Mouse (Mus musculus) heart, embryonic 11.5 days (tissue): ENCODE data around the gene 2010300C02Rik. TPM values are rescaled to one million over a fixed set of nuclear protein-coding genes. Genes with fewer than 3 reads are reported as not detected.
"Not testable (repeated sequence)": the region's sequence is repeated elsewhere in the genome, so short reads cannot be mapped to it uniquely, and the experiment has no call there.

Experiments used
- ATAC-seq: fragments of 200-750 bp; cut with Nextera tagmentation; replicated peaks from 2 replicates; pipeline ENCODE4 v1.8.0; 2017; ENCODE audit warnings: moderate library complexity; ENCODE audit not compliant: insufficient number of reproducible peaks, low FRiP score, low TSS enrichment
- H3K27ac ChIP-seq: fragments of 300-500 bp; sonication (generic); 2 replicates; pipeline ENCODE4 v1.5.1; 2014; ENCODE audit warnings: mild to moderate bottlenecking, low read depth, low read length
- H3K27me3 ChIP-seq: fragments of 300-500 bp; sonication (generic); 2 replicates; pipeline ENCODE4 v1.6.1; 2014; ENCODE audit warnings: mild to moderate bottlenecking, low read length, mixed read lengths; ENCODE audit not compliant: control insufficient read depth, insufficient read depth
- H3K36me3 ChIP-seq: fragments of 300-500 bp; sonication (generic); 2 replicates; pipeline ENCODE4 v1.6.1; 2014; ENCODE audit warnings: mild to moderate bottlenecking, low read length, moderate library complexity, mixed read lengths; ENCODE audit not compliant: control insufficient read depth, insufficient read depth
- H3K4me1 ChIP-seq: fragments of 300-500 bp; sonication (generic); 2 replicates; pipeline ENCODE4 v1.6.1; 2014; ENCODE audit warnings: low read length; ENCODE audit not compliant: control insufficient read depth, insufficient read depth
- H3K4me2 ChIP-seq: fragments of 300-500 bp; sonication (generic); 2 replicates; pipeline ENCODE4 v1.6.1; 2014; ENCODE audit warnings: mild to moderate bottlenecking, moderate library complexity
- H3K4me3 ChIP-seq: fragments of 300-500 bp; sonication (generic); 2 replicates; pipeline ENCODE4 v1.5.1; 2014; ENCODE audit warnings: low read depth, low read length
- H3K9ac ChIP-seq: fragments of 300-500 bp; sonication (generic); 2 replicates; pipeline ENCODE4 v1.6.1; 2014; ENCODE audit warnings: mild to moderate bottlenecking, low read depth, low read length, moderate library complexity
- H3K9me3 ChIP-seq: fragments of 300-500 bp; sonication (generic); replicated peaks from 2 replicates; pipeline ENCODE4 v1.6.1; 2016; ENCODE audit warnings: low read length; ENCODE audit not compliant: control insufficient read depth
- WGBS: fragments of 180-500 bp; shearing (Covaris S2); extraction: QIAGEN DNeasy Blood & Tissue Kit; methylation state at CpG from one replicate; pipeline ENCODE4 v1.1.7; 2014; ENCODE audit not compliant: insufficient replicate concordance; 5-methylcytosine and 5-hydroxymethylcytosine counted together
- polyA plus RNA-seq: library from polyadenylated mRNA; unstranded; fragments of >200 nt; fragmentation: Nextera tagmentation; extraction: Ambion mirVana; gene quantifications from 2 replicates; pipeline ENCODE4 v1.2.1, GENCODE M21; 2014

2010300C02Rik gene
- polyA plus RNA-seq, 1 experiment from 2014 or later = 2.8 TPM

DNA sequence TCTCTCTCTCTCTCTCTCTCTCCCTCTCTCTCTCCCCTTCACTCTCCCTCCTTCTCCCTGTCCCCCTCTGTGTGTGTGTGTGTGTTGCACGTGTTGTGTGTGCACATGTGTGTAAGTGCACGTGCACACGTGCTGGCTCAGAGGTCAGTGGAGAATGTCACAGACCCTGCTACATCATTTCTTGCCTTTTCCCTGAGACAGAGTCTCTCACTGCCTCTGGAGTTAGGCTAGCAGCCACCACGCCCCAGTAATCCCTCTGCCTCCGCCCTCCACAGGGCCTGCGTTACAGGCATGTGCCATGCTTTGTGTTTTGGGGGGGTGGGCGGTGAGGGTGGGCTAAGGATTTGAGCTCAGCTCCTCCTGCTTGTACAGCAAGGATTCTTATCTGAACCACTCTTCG lies 118.4 kb downstream of the 2010300C02Rik start:
- no peak for ATAC-seq
- WGBS = 77% methylated on average over 8 of the region's 8 CpGs

DNA sequence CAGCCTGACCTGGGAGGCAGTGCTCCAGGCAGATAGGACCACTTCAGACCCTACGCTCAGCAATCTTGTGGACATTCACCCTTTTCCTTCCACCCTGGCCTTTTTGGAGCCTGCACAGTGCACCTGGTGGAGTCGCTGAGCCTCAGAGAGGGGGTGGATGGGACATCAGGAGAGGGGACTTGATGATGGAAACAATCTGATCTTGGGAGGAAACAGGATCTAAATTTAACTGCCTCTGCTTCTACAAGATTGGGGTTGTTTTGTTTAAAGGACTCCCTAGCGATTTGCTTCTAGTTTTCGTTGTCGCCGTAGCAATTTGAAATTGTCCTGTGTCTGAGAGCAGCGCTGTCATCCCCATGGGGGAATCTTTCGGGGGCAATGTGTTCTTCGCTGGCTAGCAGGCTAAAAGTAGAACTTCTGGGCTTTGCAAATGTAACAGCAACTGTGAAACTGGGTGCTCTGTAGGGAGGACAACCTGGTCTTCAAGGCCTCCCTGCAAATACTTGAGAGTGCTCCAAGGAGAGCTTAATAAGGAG lies 119.2 kb downstream of the 2010300C02Rik start:
- H3K27ac ChIP-seq = no peak overlapping the region
- H3K27me3 ChIP-seq = no peaks in the 10 kb centered on the region
- H3K4me3 ChIP-seq = no peak overlapping the region
- 59% methylated on average over 9 of the region's 9 CpGs for WGBS
- no peak for ATAC-seq
- H3K4me1 ChIP-seq = no peaks in the 10 kb centered on the region
- H3K9me3 ChIP-seq = no peaks in the 10 kb centered on the region
- no peak overlapping the region for H3K9ac ChIP-seq
- H3K36me3 ChIP-seq = no peaks in the 10 kb centered on the region
- no peak overlapping the region for H3K4me2 ChIP-seq

More for the DNA sequence above, 118.4 kb downstream of the 2010300C02Rik start:
- no peak overlapping the region for H3K4me2 ChIP-seq
- no peaks in the 10 kb centered on the region for H3K36me3 ChIP-seq
- H3K4me3 ChIP-seq = no peak overlapping the region
- H3K9me3 ChIP-seq = no peaks in the 10 kb centered on the region
- H3K27me3 ChIP-seq = no peaks in the 10 kb centered on the region
- H3K4me1 ChIP-seq = no peaks in the 10 kb centered on the region
- no peak overlapping the region for H3K9ac ChIP-seq
- no peak overlapping the region for H3K27ac ChIP-seq

DNA sequence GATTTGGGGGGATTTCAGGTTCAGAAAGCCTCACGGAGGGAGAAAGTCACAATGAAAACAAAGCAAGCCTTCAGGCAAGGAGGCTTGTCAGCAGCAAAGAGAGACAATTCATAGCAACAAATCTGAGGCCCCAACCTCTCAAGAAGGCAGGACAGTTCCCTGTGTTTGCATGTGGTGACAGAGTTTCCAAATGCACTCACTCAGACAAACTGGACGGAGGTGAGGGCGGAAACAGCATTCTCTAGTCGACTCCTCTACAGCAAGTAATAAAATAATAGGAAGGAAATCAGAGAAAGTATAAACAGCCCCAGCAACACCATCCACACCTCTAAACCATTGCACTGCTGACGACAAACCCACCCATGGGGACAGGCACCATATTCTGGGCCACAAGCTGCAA lies 120.9 kb downstream of the 2010300C02Rik start:
- no peaks in the 10 kb centered on the region for H3K9me3 ChIP-seq
- H3K36me3 ChIP-seq = no peaks in the 10 kb centered on the region
- no peak overlapping the region for H3K4me3 ChIP-seq
- H3K27me3 ChIP-seq = no peaks in the 10 kb centered on the region
- 66% methylated on average over 5 of the region's 5 CpGs for WGBS
- no peak overlapping the region for H3K9ac ChIP-seq
- ATAC-seq = no peak
- no peaks in the 10 kb centered on the region for H3K4me1 ChIP-seq
- H3K27ac ChIP-seq = no peak overlapping the region
- no peak overlapping the region for H3K4me2 ChIP-seq

DNA sequence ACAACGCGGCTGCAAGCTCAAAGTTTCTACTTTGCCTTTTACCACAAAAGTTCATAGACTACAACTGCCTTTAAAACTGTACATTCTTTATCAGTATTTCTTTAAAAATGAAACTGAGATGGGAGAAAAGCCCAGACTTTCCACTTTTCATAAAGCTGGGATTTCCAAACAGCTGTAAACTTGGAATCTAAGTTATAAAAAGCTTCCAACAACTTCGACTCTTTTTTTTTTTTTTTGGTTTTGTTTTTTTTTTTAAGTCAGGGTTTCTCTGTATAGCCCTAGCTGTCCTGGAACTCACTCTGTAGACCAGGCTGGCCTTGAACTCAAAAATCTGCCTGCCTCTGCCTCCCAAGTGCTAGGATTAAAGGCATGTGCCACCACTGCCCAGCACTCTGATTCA lies 125.1 kb downstream of the 2010300C02Rik start:
- not testable (repeated sequence) for H3K4me1 ChIP-seq, H3K27ac ChIP-seq, H3K9ac ChIP-seq, H3K27me3 ChIP-seq, ATAC-seq, H3K4me2 ChIP-seq, H3K36me3 ChIP-seq, H3K4me3 ChIP-seq, H3K9me3 ChIP-seq
- WGBS = 81% methylated on average over 3 of the region's 3 CpGs

DNA sequence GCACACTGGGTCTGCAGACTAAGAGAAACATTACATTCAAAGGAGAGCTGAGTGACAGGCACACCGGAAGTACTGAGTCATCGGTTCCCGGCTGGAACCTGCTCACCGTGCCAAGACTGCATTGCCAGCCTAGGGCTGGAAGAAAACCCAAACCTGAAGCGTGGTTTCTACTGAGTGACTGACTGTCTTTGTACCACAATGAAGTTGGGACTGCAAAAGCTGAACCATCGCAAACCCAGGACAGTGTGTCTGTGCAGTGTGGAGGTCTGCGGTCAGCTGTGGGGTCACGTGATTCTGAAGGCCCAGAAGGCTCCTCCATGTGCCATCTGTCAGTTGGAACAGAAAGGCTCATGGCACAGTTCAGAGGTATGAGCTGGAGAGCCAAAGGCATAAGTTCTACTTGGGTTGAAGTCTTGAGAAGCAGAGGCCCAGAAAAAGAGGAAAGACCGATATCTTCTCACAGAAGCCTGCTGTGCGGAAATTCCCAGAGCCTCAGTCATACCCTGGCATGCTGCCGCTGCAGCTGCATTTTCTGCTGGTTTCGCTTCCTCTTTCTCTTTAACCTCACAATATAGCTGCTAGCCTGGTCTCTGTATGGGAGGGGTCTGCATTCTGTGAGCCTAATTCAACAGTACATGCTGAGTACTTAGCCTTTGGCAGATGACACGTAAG lies 133.9 kb downstream of the 2010300C02Rik start:
- Histone ChIP-seq H3K9me3 (no peaks in the 10 kb centered on the region), H3K36me3 (no peaks in the 10 kb centered on the region), H3K9ac (no peak overlapping the region), H3K27ac (no peak overlapping the region), H3K4me3 (no peak overlapping the region), H3K4me1 (no peaks in the 10 kb centered on the region), H3K4me2 (no peak overlapping the region), H3K27me3 (no peaks in the 10 kb centered on the region)
- 71% methylated on average over 13 of the region's 13 CpGs for WGBS
- no peak for ATAC-seq

DNA sequence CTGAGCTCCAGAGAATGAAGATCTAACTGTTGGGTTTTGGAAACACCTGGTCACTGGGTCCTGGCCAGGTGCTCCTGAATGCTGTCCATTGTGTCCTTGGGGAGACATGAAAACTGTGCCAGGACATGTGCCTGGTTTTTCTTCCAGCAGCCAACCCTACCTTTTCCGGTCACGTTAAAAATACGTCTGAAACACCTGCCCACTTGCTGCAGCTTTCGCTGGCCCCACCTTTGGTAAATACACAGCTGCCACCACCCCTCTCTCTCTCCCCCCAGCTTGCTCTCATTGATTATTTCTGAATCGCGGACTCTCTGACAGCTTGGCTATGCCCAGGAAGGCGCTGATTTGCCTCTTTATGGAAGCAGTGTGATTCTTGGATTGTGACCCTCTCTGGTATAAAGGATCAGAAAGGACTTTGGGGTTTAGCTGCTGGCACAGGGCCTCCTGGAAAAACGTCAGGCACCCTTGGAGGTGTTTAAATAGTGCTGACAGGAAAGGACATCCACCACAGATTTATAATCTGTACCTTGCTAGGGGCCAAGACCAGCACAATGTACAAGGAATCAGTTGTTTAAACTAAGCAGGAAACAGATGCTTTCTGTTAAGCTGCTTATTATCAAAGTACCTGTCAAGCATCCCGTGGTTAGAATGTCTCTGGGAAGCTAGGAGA lies 136.0 kb downstream of the 2010300C02Rik start:
- ATAC-seq = no peak
- no peak overlapping the region for H3K4me3 ChIP-seq
- no peak overlapping the region for H3K9ac ChIP-seq
- WGBS = 61% methylated on average over 9 of the region's 9 CpGs
- no peak overlapping the region for H3K27ac ChIP-seq
- H3K36me3 ChIP-seq = no peaks in the 10 kb centered on the region
- H3K4me2 ChIP-seq = no peak overlapping the region
- no peaks in the 10 kb centered on the region for H3K9me3 ChIP-seq
- no peaks in the 10 kb centered on the region for H3K4me1 ChIP-seq
- no peaks in the 10 kb centered on the region; the same call in 1 of the 2 replicates for H3K27me3 ChIP-seq

DNA sequence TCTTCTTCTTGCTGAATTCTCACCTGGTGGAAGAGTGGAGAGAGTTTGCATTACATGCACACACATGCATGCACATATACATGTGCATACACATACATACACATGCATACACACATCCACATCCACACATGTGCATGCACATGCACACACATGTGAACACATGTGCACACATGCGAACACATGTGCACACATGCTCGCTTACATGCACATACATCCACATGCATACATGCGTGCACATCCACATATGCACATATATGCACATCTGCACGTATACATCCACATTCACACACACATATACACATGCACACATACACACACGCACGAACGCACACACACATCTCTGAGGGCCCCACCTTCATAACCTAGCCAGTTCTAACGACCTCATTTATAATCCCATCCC lies 136.7 kb downstream of the 2010300C02Rik start:
- Histone ChIP-seq H3K4me3 (no peak overlapping the region), H3K36me3 (no peaks in the 10 kb centered on the region), H3K4me2 (no peak overlapping the region), H3K27me3 (no peaks in the 10 kb centered on the region; the same call in 1 of the 2 replicates), H3K27ac (no peak overlapping the region), H3K9ac (no peak overlapping the region), H3K4me1 (no peaks in the 10 kb centered on the region), H3K9me3 (no peaks in the 10 kb centered on the region)
- ATAC-seq = no peak
- 90% methylated on average over 8 of the region's 8 CpGs for WGBS

DNA sequence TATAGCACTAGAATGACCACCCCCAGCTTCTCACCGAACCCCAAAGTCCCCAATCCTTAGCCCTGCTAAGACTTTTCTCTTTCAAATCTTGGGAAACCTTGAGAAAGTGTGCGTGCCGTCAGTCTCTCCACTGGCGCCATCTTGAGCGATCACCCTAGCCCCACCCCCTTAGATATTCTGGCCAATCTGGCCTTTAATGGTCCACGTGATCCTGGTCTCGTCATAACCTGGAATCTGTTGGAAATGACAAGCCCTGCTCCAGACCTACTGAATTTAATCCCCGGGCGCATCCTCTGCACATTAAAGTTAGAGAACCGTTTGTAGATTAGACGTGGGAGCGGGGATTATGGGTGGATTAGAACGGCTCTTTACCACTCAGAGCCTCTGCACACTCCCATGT lies 140.2 kb downstream of the 2010300C02Rik start:
- Histone ChIP-seq H3K4me2 (no peak overlapping the region), H3K9ac (no peak overlapping the region), H3K9me3 (no peaks in the 10 kb centered on the region), H3K4me3 (no peak overlapping the region), H3K4me1 (no peaks in the 10 kb centered on the region), H3K27me3 (no peaks in the 10 kb centered on the region; the same call in 1 of the 2 replicates), H3K36me3 (no peaks in the 10 kb centered on the region), H3K27ac (no peak overlapping the region)
- WGBS = 89% methylated on average over 13 of the region's 13 CpGs
- ATAC-seq = no peak
